Mouse (Mus musculus) MEL (cell line): ENCODE measurements at regions not wholly inside any gene's neighbourhood (a gene's known extent, or its start where the extent isn't known, plus 50 kb on each side); places are given as distances from the start of the nearest gene placed in this dataset.

Source experiments
- DNase-seq: peaks from one replicate; pipeline ENCODE4 v3.0.0; 2011; ENCODE audit warnings: low read depth, low spot score
- H3K27ac ChIP-seq: 2 replicates; pipeline ENCODE4 v1.5.1; 2012; ENCODE audit warnings: low read depth, mild to moderate bottlenecking, control low read depth, low read length, moderate library complexity; ENCODE audit not compliant: control insufficient read depth
- H3K27me3 ChIP-seq, 2 experiments: fragments of 150-350 bp in 1 of 2; sonication (generic) in 1 of 2; 2 replicates each; pipeline ENCODE4 v1.6.1; 2012; ENCODE audit warnings: low read length in 2 of 2, mild to moderate bottlenecking in 2 of 2, improper control_type of control experiment in 1 of 2, moderate library complexity in 1 of 2; ENCODE audit not compliant: insufficient read depth in 2 of 2, control insufficient read depth in 1 of 2
- H3K36me3 ChIP-seq, 2 experiments: 2 replicates each; pipeline ENCODE4 v1.6.1; 2012 to 2014; ENCODE audit warnings: low read length in 2 of 2, improper control_type of control experiment in 1 of 2, inconsistent platforms in 1 of 2, mild to moderate bottlenecking in 1 of 2; ENCODE audit not compliant: insufficient read depth in 2 of 2, control insufficient read depth in 1 of 2
- H3K4me1 ChIP-seq, 2 experiments: fragments of 150-350 bp in 1 of 2; sonication (generic) in 1 of 2; 2 replicates each; pipeline ENCODE4 v1.6.1; 2012; ENCODE audit warnings: low read length in 2 of 2, improper control_type of control experiment in 1 of 2, mild to moderate bottlenecking in 1 of 2; ENCODE audit not compliant: insufficient read depth in 2 of 2, control insufficient read depth in 1 of 2
- H3K4me3 ChIP-seq, 2 experiments: fragments of 150-350 bp in 1 of 2; sonication (generic) in 1 of 2; 2 replicates each; pipeline ENCODE4 v1.5.1; 2012; ENCODE audit warnings: low read depth in 2 of 2, low read length in 2 of 2, mild to moderate bottlenecking in 2 of 2, moderate library complexity in 2 of 2, control low read depth in 1 of 2, improper control_type of control experiment in 1 of 2; ENCODE audit not compliant: control insufficient read depth in 1 of 2, insufficient read depth in 1 of 2
- H3K79me2 ChIP-seq: 2 replicates; pipeline ENCODE4 v1.6.1; 2012; ENCODE audit warnings: mild to moderate bottlenecking, low read length, moderate library complexity; ENCODE audit not compliant: control insufficient read depth, poor library complexity, insufficient read depth
- H3K9ac ChIP-seq: 2 replicates; pipeline ENCODE4 v1.6.1; 2012; ENCODE audit warnings: low read depth, mild to moderate bottlenecking, control low read depth, low read length, moderate library complexity; ENCODE audit not compliant: control insufficient read depth, poor library complexity, severe bottlenecking
- H3K9me3 ChIP-seq: fragments of 150-350 bp; sonication (generic); replicated peaks from 2 replicates; pipeline ENCODE4 v1.6.1; 2012; ENCODE audit warnings: mild to moderate bottlenecking, low read length, improper control_type of control experiment, moderate library complexity; ENCODE audit not compliant: insufficient read depth
- BHLHE40 ChIP-seq: IDR thresholded peaks from 2 replicates; pipeline ENCODE4 v1.6.1; 2012; ENCODE audit warnings: low read depth, mild to moderate bottlenecking, inconsistent platforms, low read length, improper control_type of control experiment, borderline replicate concordance
- CHD2 ChIP-seq: IDR thresholded peaks from 2 replicates; pipeline ENCODE4 v1.6.1; 2011; ENCODE audit warnings: low read length, improper control_type of control experiment
- E2F4 ChIP-seq: IDR thresholded peaks from 2 replicates; pipeline ENCODE4 v1.6.1; 2011; ENCODE audit warnings: low read depth, low read length, improper control_type of control experiment, borderline replicate concordance
- EP300 ChIP-seq, 2 experiments: IDR thresholded peaks; 2 replicates each; pipeline ENCODE4 v1.6.1; 2011; ENCODE audit warnings: improper control_type of control experiment in 2 of 2, low read length in 2 of 2, low read depth in 1 of 2, mild to moderate bottlenecking in 1 of 2
- GABPA ChIP-seq: IDR thresholded peaks from 2 replicates; pipeline ENCODE4 v1.6.1; 2012; ENCODE audit warnings: low read depth, mild to moderate bottlenecking, inconsistent platforms, low read length, improper control_type of control experiment, moderate library complexity
- HCFC1 ChIP-seq: IDR thresholded peaks from 2 replicates; pipeline ENCODE4 v1.6.1; 2012; ENCODE audit warnings: low read depth, mild to moderate bottlenecking, inconsistent platforms, low read length, improper control_type of control experiment, moderate library complexity
- MXI1 ChIP-seq: IDR thresholded peaks from 2 replicates; pipeline ENCODE4 v1.6.1; 2011; ENCODE audit warnings: mild to moderate bottlenecking, low read depth, low read length, improper control_type of control experiment
- MYB ChIP-seq: IDR thresholded peaks from 2 replicates; pipeline ENCODE4 v1.6.1; 2011; ENCODE audit warnings: mild to moderate bottlenecking, low read depth, low read length, improper control_type of control experiment
- MYC ChIP-seq: IDR thresholded peaks from 2 replicates; pipeline ENCODE4 v1.6.1; 2011; ENCODE audit warnings: low read depth, mild to moderate bottlenecking, low read length, improper control_type of control experiment, moderate library complexity
- NRF1 ChIP-seq: IDR thresholded peaks from 2 replicates; pipeline ENCODE4 v1.6.1; 2014; ENCODE audit warnings: low read depth, mild to moderate bottlenecking, inconsistent platforms, low read length, improper control_type of control experiment, moderate library complexity; ENCODE audit not compliant: poor library complexity, insufficient read depth, severe bottlenecking
- POLR2AphosphoS5 ChIP-seq: IDR thresholded peaks from 2 replicates; pipeline ENCODE4 v1.6.1; 2012; ENCODE audit warnings: low read depth, borderline replicate concordance, mild to moderate bottlenecking, inconsistent platforms, low read length, moderate library complexity, mixed read lengths
- RAD21 ChIP-seq: IDR thresholded peaks from 2 replicates; pipeline ENCODE4 v1.6.1; 2011; ENCODE audit warnings: mild to moderate bottlenecking, low read depth, low read length, improper control_type of control experiment
- RCOR1 ChIP-seq: IDR thresholded peaks from 2 replicates; pipeline ENCODE4 v1.6.1; 2012; ENCODE audit warnings: low read depth, mild to moderate bottlenecking, inconsistent platforms, low read length, improper control_type of control experiment
- TBP ChIP-seq: IDR thresholded peaks from 2 replicates; pipeline ENCODE4 v1.8.0; 2011; ENCODE audit warnings: low read depth, low read length, improper control_type of control experiment
- UBTF ChIP-seq: IDR thresholded peaks from 2 replicates; pipeline ENCODE4 v1.6.1; 2012; ENCODE audit warnings: low read depth, mild to moderate bottlenecking, inconsistent platforms, low read length, improper control_type of control experiment, moderate library complexity, borderline replicate concordance; ENCODE audit not compliant: insufficient read depth
- USF2 ChIP-seq, 2 experiments: IDR thresholded peaks; 2 replicates each; pipeline ENCODE4 v1.6.1; 2011 to 2012; ENCODE audit warnings: improper control_type of control experiment in 2 of 2, low read length in 2 of 2, borderline replicate concordance in 1 of 2, inconsistent platforms in 1 of 2, low read depth in 1 of 2, mild to moderate bottlenecking in 1 of 2; ENCODE audit not compliant: insufficient read depth in 1 of 2
- ZNF384 ChIP-seq: IDR thresholded peaks from 2 replicates; pipeline ENCODE4 v1.6.1; 2012; ENCODE audit warnings: low read depth, mild to moderate bottlenecking, inconsistent platforms, low read length, improper control_type of control experiment

- no peaks in the 10 kb centered on the region for H3K4me1 ChIP-seq
- no peak overlapping the region for H3K27ac ChIP-seq
- DNase-seq: no peak
- peaks cover 9 to 18% of the 10 kb centered on the region in 2 experiments for H3K27me3 ChIP-seq
- no peaks in the 10 kb centered on the region for H3K79me2 ChIP-seq
- H3K4me3 ChIP-seq: no peak overlapping the region
- no peak overlapping the region for H3K9ac ChIP-seq
- no peaks in the 10 kb centered on the region for H3K9me3 ChIP-seq
- H3K36me3 ChIP-seq: no peaks in the 10 kb centered on the region
- TF ChIP-seq EP300 (IDR thresholded peaks at IDR 0.05; ENCODE audit: low read depth in 1 of 2, low read length in 2 of 2): no peak
- TF ChIP-seq USF2 (IDR thresholded peaks at IDR 0.05; ENCODE audit: borderline replicate concordance in 1 of 2, insufficient read depth in 1 of 2, low read depth in 1 of 2, low read length in 2 of 2): no peak
- TF ChIP-seq BHLHE40: no peak
- TF ChIP-seq MXI1: no peak
- TF ChIP-seq TBP: no peak
- no peak for TF ChIP-seq MYC
- TF ChIP-seq GABPA: no peak
- no peak for TF ChIP-seq E2F4
- TF ChIP-seq UBTF: no peak
- no peak for TF ChIP-seq MYB
Observed at GRCm38 (mm10) chr16:29981543-29981942, 82.6 kb upstream of the Hes1 start.

- Histone ChIP-seq H3K4me3 (no peak overlapping the region), H3K36me3 (no peaks in the 10 kb centered on the region), H3K4me1 (no peaks in the 10 kb centered on the region), H3K9ac (no peak overlapping the region), H3K9me3 (no peaks in the 10 kb centered on the region), H3K79me2 (no peaks in the 10 kb centered on the region), H3K27ac (no peak overlapping the region), H3K27me3 (peaks cover 9 to 20% of the 10 kb centered on the region in 2 experiments)
- TF ChIP-seq RAD21 (no peak), NRF1 (no peak), POLR2AphosphoS5 (no peak), ZNF384 (no peak), HCFC1 (no peak), CHD2 (no peak), RCOR1 (no peak)
- DNase-seq: no peak
Observed at GRCm38 (mm10) chr16:29982224-29982785, 81.9 kb upstream of the Hes1 start.
